Mouse (Mus musculus): ENCODE results near the gene Abcd1.
A peak's percentile ranks its signal among the peaks of the same experiment; 100 is the strongest.

Gene Abcd1

GRCm38 (mm10) chrX:73716109-73716661 is at the start of gene Abcd1, which contains the start of gene Bcap31:
Gene Abcd1, plus strand, starts transcription at chrX:73716597.
Gene Bcap31, minus strand, starts transcription at chrX:73716175.
- peak; percentile 96 for DNase-seq (ENCODE audit: low spot score)

- DNase-seq (ENCODE audit: low spot score), result peak; percentile 58
Observed at GRCm38 (mm10) chrX:73672031-73672431, 44.4 kb upstream of the Abcd1 start.

GRCm38 (mm10) chrX:73672879-73673618 is 43.3 kb upstream of the Abcd1 start, which contains the start of gene Slc6a8:
Gene Slc6a8, plus strand, starts transcription at chrX:73673150.
- DNase-seq (ENCODE audit: low spot score), result peak; percentile 53

GRCm38 (mm10) chrX:73673619-73673967 is 42.8 kb upstream of the Abcd1 start:
- peak; percentile 17 for DNase-seq (ENCODE audit: low spot score)

- DNase-seq (ENCODE audit: low spot score), result peak; percentile 22
Observed at GRCm38 (mm10) chrX:73673968-73674661, 42.3 kb upstream of the Abcd1 start.

- DNase-seq (ENCODE audit: low spot score), result no peak
Observed at GRCm38 (mm10) chrX:73675231-73675630, 41.2 kb upstream of the Abcd1 start.

- no peak for DNase-seq (ENCODE audit: low spot score)
Observed at GRCm38 (mm10) chrX:73676668-73677067, 39.7 kb upstream of the Abcd1 start.

- DNase-seq (ENCODE audit: low spot score), result no peak
Observed at GRCm38 (mm10) chrX:73684156-73684555, 32.2 kb upstream of the Abcd1 start.

- no peak for DNase-seq (ENCODE audit: low spot score)
Observed at GRCm38 (mm10) chrX:73684978-73685377, 31.4 kb upstream of the Abcd1 start.

- DNase-seq (ENCODE audit: low spot score), result peak; percentile 38
Observed at GRCm38 (mm10) chrX:73685629-73686028, 30.8 kb upstream of the Abcd1 start.

- DNase-seq (ENCODE audit: low spot score), result peak; percentile 41
Observed at GRCm38 (mm10) chrX:73690917-73691629, 25.3 kb upstream of the Abcd1 start.

GRCm38 (mm10) chrX:73700472-73700871 is 15.9 kb upstream of the Abcd1 start:
- peak; percentile 31 for DNase-seq (ENCODE audit: low spot score)

GRCm38 (mm10) chrX:73715476-73716108 is 805 bp upstream of the Abcd1 start:
- DNase-seq (ENCODE audit: low spot score), result peak; percentile 55

- DNase-seq (ENCODE audit: low spot score), result peak; percentile 15
Observed at GRCm38 (mm10) chrX:73716709-73717545, 530 bp downstream of the Abcd1 start.

- DNase-seq (ENCODE audit: low spot score), result no peak
Observed at GRCm38 (mm10) chrX:73717667-73718066, 1.3 kb downstream of the Abcd1 start.

- DNase-seq (ENCODE audit: low spot score), result peak; percentile 25
Observed at GRCm38 (mm10) chrX:73718271-73718670, 1.9 kb downstream of the Abcd1 start.

- DNase-seq (ENCODE audit: low spot score), result peak; percentile 35
Observed at GRCm38 (mm10) chrX:73718686-73719362, 2.4 kb downstream of the Abcd1 start.

- DNase-seq (ENCODE audit: low spot score), result no peak
Observed at GRCm38 (mm10) chrX:73730908-73731307, 14.5 kb downstream of the Abcd1 start.

GRCm38 (mm10) chrX:73738155-73738554 is 21.8 kb downstream of the Abcd1 start:
- no peak for DNase-seq (ENCODE audit: low spot score)

GRCm38 (mm10) chrX:73739151-73739550 is 22.8 kb downstream of the Abcd1 start:
- no peak for DNase-seq (ENCODE audit: low spot score)
